Mouse (Mus musculus): ENCODE measurements at regions not wholly inside any gene's neighbourhood (a gene's known extent, or its start where the extent isn't known, plus 50 kb on each side); places are given as distances from the start of the nearest gene placed in this dataset.
A peak's percentile ranks its signal among the peaks of the same experiment; 100 is the strongest.

DNA sequence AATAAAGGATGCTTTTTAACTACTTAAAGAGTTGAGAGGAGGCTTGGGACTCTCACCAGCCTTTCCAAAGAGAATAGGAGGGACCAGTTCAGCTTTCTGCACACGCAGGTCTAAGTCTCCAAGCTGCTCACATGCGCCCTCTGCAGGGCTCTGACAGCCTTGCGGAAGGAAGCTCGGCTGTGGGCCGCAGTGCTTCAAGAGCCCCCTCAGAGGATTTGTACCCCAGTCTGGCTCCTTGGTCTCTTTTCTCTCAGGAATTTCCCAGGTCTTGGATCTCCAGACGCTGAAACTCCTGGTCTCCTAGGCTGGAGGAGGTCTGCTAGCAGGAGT lies 429.9 kb downstream of the Fut8 start:
- peak; percentile 80 for DNase-seq

- no peak for DNase-seq
Measured at GRCm38 (mm10) chr12:77670531-77670930, 432.6 kb downstream of the Fut8 start.

DNA sequence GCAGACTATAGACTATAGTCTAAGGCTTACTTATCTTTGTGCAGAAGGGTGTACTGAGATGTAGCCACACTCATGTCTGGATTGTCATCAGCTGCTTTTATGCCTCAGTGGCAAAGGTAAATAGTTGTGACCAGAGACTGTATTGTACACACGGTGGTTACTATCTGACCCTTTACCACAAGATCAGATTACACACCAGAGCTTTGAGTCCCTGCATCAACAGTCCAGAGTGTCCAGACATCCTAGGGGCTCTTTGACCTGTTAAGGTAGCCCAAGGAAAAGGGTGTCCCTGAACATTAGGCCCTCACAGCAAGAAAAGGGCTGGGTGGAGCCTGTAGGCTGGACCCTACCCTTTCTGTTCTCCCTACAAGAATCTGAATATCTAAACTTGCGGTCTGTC lies 436.4 kb downstream of the Fut8 start:
- no peak for DNase-seq

DNA sequence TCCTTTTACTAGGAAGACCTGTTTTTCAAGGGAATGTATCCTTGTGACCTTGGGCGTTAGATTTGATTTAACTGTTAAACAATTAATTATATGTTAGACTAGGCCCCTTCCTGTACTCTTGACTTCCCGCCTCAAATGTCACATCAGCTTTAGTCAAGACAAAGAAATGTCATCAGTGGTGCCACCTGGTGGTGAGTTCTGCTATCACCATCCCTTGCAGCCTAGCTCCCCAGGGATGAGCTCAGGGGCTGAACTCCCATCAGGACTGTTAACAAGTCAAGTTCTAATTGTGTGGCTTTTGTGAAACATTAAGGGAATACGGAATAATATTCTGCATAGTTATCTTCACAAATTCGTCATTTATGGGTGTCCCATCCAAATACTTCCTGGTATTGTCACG lies 436.8 kb downstream of the Fut8 start:
- DNase-seq: peak; percentile 72

- no peak for DNase-seq
Measured at GRCm38 (mm10) chr12:77678040-77678439, 440.1 kb downstream of the Fut8 start.

DNA sequence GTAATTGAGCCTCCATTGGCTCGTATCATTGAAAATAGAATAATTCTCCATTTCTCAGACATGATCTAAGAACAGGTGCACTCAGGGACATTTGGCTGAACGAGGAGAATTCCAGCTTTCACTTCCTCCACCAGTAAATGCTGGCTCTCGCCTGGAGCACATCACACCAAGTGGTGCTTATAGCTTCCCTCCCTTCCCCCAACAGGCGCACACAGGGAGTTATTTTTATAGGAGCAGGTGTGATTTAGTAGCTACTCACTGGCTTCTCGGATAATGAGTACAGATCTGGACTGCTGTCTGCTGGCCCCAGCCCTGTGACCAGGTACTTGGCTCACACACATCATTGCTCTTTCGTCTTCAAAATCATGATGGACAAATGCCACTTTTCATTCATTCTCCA lies 456.2 kb downstream of the Fut8 start:
- DNase-seq: no peak

DNA sequence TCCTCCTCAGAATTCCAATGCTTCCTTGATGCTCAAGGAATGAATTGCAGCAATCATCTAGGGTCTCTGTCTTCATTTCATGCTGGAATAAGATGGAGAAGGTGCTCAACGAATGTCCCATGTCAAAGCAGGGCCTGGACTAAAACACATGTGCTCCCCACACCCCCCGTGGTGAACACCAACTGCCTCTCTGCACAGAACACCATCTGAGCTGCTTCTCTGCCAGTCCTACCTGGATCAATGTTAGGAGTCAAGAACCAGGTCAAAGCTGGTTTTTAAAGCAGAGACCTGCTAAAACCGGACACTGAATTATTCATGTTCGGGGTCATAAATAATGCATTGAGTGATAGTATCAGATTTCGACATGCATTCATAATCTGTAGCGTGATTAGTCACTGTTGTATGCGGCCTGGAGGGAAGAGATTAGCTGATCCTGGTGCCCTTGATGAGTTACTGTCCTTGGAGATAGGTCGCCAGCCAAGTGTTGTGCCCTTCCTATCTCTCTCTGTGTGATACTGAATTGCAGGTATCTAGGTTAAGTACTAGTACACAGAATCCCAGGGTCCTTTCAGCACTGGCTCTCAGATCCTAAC lies 458.2 kb downstream of the Fut8 start:
- no peak for DNase-seq

GRCm38 (mm10) chr12:77696662-77697061 lies 458.7 kb downstream of the Fut8 start:
- no peak for DNase-seq

GRCm38 (mm10) chr12:77698088-77698487 lies 460.2 kb downstream of the Fut8 start:
- DNase-seq: no peak

- DNase-seq: no peak
Measured at GRCm38 (mm10) chr12:77699896-77700605, 462.1 kb downstream of the Fut8 start.

DNA sequence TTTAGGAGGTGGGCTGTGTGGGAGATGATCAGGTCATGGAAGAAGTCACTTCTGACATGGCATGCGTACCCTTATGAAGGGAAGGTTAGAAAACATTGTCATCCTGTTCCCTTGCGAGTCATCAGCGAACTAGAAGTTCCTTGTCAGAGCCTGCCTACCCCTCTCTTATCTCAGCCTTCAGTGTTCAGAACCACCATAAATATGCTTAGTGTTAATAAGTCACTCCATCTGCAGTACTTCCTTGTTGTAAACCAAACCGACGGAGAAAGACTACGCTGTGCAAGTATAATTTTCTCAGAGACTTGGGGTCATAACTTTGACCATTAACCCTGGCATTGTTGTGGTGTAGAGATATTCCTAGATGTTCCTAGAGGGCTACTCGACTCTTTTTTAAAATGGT lies 477.6 kb downstream of the Fut8 start:
- no peak for DNase-seq

GRCm38 (mm10) chr12:77715979-77716378 lies 478.1 kb downstream of the Fut8 start:
- DNase-seq: no peak

- no peak for DNase-seq
Measured at GRCm38 (mm10) chr12:77727766-77728165, 466.3 kb upstream of the Gm6657 start.

GRCm38 (mm10) chr12:77739047-77739760 lies 454.8 kb upstream of the Gm6657 start:
- DNase-seq: no peak

- no peak for DNase-seq
Measured at GRCm38 (mm10) chr12:77742716-77743115, 451.3 kb upstream of the Gm6657 start.

DNA sequence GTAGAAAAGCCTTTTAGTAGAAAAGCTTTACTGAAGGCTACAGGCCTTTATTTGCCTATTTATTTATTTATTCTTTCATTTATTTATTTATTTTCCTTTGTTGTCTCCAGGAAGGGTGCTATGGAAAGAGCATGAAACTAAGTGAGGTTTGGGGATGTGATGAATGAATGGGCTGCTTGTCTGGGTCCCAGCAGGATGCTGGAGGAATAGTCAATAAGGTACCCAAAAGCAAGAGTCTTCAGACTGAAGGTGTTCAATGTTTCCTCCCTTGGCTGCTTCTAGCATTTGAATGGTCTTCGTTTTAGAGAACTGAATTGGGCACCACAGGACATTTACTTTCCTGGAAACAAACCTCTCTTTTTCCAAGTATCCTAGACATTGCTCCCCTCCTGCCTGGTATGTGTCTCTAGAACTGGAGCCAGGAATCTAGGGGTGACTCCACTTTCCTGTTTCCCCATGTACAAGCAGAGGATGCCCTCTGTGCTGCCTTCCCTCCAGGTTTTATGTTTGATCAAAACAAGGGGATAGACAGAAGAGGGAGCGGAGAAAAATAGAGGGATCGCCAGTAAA lies 444.5 kb upstream of the Gm6657 start:
- no peak for DNase-seq

DNA sequence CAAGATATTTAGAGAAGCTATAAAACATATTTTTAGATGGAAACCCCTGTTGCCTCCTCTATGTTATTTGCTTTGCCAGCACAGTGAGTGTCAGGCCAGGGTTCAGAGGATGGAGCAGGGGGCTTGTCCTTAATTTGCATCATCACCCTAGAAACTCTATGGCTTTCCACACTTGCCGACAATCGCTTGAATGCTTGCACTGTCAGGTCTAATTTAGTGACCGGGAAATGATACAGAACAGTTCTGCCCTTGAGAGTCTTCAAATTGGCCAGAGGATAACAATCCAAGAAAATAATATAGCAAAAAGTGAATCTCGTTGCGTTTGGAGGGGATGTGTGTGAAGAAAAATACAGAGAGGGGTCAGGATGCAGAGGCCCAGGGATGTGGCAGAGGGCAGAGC lies 441.9 kb upstream of the Gm6657 start:
- no peak for DNase-seq

- DNase-seq: no peak
Measured at GRCm38 (mm10) chr12:77756021-77756420, 438.0 kb upstream of the Gm6657 start.

DNA sequence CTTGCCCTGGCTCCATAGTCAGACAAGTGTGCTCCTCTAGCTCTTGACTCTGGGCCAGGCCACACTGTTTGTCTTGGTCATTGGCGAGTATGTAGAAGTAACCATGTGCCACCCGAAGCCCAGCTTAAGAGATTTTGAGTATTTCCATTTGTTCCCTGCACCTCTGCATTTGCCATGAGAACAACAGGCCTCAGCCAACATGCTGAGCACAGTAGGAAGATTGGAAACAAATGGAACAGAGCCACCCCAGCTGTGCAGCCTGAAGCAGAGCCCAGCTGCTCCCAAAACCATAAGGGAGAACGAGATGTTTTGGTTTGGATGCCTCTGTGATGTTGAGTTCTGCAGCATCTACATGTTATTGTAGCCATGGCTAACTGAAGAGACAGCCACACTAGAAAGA lies 433.1 kb upstream of the Gm6657 start:
- DNase-seq: no peak

GRCm38 (mm10) chr12:77776011-77776546 lies 418.0 kb upstream of the Gm6657 start:
- DNase-seq: no peak

- DNase-seq: no peak
Measured at GRCm38 (mm10) chr12:77776755-77777154, 417.3 kb upstream of the Gm6657 start.

DNA sequence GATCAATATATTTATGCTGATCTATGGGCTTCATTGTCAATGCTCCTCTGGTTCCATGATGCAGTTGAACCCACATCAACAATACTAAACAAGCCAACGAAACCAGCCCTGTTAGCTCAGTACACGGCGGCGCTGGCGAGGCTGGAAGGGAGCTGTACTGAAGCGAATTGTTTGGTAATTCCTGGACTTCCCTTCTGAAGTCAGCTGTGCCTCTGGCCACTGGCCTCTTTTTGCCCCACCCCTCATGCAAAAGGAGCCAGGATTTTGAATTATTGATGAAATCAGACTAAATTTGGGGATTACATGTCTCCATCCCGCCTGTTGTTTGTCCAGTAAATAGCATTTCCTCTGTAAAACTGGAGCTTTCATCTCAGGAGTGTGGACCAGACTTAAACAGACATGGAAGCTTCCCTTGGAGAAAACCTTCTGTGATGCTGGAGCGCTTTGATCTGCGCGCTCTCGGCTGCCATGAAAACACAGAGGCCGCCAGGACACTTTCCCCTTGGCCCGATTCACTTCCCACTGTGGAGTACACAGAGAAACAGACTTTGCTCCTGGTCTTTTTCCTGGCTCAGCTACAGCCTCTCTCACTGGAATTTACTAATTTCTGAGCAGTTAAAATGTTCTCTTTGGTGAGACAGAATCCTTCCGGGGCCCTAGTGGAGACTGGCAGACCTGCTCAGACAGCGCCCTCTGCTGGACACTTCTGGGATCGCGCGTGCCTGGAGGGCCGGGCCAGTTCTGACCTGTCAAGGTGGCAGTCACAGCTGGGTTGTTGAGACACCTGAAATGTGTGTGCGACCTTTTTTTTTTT lies 412.9 kb upstream of the Gm6657 start:
- peak; percentile 88 for DNase-seq

GRCm38 (mm10) chr12:77783909-77784308 lies 410.1 kb upstream of the Gm6657 start:
- no peak for DNase-seq
